Mouse (Mus musculus) left cerebral cortex, adult 18-20 months (tissue): ENCODE measurements around the gene Katnb1. TPM values are rescaled to one million over a fixed set of nuclear protein-coding genes. Genes with fewer than 3 reads are reported as not detected.

ENCODE experiments used
- DNase-seq, 2 experiments: peaks; one replicate each; pipeline ENCODE4 v3.0.0; 2021 to 2022; ENCODE audit warnings: low spot score in 2 of 2, mixed read lengths in 1 of 2
- total RNA-seq, 2 experiments: library from RNA; stranded (reverse); gene quantifications; 2 replicates each; pipeline ENCODE4 v1.2.3; 2021

Katnb1 gene
- total RNA-seq, 2 experiments from 2014 or later = 42.1 to 50.6 TPM

GRCm38 (mm10) chr8:95138341-95139050 lies 57.5 kb downstream of the Katnb1 start:
- DNase-seq = no peak

- DNase-seq = no peak
These were observed 58.0 kb downstream of the Katnb1 start for GRCm38 (mm10) chr8:95139051-95139365.

- DNase-seq = no peak
These were observed 59.6 kb downstream of the Katnb1 start for GRCm38 (mm10) chr8:95140555-95140954.

DNA sequence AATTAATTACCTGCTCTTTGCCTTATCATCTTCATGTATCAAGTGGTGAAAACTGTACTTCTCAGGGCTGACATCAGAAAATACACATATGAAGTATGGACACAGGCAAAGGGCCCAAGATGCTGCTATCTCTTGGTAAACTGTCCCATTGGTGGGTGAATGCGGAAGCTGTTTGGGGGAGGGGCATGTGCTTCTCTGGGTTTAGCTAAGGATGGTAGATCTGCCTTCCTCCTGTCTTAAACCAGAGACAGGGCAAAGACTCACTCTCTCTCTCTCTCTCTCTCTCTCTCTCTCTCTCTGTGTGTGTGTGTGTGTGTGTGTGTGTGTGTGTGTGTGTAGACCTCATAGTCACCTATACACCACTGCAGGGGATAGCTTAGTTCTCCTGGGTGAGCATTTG lies 60.0 kb downstream of the Katnb1 start:
- no peak for DNase-seq

- no peak for DNase-seq
These were observed 60.6 kb downstream of the Katnb1 start for GRCm38 (mm10) chr8:95141469-95142074.

DNA sequence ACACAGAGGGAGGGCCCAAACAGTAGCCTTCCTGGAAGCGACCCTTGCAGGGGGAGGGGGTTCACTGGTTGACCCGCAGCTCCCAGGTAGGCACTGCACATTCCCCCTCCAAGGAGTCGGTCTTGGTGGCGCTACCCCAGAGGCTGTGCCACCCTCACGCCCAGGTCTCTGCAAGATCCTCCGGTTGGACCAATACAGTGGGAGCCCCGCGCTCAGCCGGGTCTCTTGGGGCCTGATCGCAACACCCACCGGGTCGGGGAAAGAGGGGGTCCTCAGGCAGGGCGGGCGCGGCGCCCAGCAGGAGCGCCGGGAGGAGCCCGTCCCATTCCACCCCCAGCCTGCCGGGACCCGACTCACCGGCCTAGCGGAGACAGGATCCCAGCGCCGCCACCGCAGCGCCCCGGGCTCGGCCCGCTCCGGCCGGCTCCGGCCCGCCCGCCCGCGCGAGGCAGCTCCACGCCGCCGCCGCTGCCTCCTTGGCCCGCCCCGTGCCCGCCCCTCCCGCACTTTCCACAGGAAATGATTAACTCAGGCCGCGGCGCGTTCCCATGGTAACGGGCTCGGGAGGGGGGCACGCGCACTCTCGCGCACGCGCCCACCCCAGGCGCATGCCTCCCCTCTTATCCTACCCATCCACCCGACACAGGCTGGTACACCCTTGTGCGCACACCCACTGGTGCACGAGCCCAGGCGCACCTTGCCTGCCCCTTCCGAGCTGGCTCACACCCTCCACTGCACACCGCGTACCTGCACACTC lies 61.3 kb downstream of the Katnb1 start:
- peak; percentile 87 to 89 for DNase-seq

DNA sequence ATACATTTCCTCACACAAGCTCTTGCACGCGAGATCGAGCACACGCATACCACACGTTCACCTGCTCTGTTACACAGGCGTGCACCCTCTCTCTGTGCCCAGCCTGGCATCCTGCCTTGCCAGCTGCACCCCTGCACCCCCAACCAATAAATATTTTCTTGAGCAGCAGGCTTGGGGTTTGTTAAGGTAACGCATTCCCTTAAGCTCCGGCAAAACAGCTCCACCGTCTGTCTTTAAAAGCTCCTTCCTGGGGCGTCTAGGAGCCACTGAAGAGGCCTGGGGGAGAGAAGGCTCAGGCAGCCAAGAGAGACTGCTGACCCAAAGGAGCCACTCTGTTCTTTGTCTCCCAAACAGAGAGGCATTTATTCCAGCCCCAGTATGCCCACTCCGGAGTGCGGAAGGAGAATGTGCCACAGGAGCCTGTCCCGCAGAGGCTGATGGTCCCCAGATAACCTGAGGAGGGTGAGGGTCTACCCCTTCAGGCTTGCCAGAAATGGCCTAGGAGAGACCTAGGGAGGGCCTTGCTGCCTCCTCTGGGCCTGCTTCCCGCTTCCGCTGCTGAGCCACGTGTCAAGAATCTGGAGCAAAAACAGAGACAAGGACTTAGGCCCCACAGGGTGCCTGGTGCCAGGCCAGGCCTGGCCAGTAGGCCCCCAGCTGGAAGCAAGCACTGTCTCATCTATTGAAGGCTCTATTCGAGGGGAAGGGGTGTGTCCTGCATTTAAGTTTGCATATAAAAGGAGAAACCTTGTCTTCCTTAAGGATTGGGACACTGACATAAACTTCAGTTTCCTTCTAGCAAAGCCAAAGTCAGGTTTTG lies 62.2 kb downstream of the Katnb1 start:
- DNase-seq = peak in 1 of 2 experiments; percentile 31

DNA sequence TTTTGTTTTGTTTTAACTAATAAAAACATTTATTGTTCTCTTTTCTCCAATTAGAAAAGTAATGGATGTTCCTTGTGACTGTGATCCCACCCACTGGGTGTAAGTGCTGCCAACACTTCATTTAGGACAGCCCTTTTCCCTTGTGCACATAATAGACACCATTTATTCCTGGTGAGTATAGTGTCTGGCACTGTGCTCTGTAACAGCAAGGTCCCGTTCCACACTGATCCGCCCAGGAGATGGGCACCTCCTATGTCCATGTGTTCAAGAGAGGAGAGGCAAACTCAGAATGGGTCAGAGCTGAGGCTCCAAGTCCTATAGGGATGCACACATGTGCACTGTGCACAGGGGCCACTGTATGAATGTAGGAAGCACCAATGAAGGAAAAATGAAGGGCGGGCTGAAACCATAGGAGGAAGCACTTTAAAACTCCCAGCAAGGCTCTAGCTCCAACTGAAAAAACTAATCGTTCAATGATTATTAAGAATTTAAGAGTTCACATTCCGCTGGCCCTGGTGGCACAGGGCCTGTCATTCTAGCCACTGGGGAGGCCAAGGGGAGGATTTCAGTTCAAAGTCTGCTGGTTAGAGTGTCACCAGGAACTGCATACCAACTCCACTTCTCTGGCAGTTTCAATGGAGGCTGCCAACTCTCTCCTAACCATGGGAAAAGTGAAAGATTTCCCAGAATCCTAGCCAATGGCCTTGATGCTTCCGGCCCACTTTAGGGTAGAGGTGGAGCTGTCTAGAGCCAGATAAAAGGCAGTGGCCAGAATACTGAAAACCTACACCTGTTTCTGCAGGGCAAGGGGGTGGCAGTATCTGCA lies 63.0 kb downstream of the Katnb1 start:
- no peak for DNase-seq

DNA sequence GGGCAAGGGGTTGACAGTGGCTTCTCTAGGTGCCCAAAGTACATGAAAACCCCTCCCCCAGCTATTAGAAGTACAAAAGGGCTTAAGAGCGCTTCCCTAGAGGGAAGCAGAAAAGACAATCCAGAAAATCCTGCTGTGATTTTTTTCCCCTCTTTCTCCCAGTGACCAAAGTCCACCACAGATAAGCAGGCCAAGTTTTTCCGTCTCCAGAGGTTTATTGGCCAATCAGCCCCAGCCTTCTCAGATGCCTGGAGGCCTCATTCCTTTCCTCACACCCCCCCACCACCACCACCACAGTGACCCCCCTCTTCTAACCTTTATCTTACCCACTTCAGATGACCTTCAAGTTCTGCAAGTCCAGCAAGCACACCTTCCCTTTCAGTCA lies 63.6 kb downstream of the Katnb1 start:
- DNase-seq = no peak

DNA sequence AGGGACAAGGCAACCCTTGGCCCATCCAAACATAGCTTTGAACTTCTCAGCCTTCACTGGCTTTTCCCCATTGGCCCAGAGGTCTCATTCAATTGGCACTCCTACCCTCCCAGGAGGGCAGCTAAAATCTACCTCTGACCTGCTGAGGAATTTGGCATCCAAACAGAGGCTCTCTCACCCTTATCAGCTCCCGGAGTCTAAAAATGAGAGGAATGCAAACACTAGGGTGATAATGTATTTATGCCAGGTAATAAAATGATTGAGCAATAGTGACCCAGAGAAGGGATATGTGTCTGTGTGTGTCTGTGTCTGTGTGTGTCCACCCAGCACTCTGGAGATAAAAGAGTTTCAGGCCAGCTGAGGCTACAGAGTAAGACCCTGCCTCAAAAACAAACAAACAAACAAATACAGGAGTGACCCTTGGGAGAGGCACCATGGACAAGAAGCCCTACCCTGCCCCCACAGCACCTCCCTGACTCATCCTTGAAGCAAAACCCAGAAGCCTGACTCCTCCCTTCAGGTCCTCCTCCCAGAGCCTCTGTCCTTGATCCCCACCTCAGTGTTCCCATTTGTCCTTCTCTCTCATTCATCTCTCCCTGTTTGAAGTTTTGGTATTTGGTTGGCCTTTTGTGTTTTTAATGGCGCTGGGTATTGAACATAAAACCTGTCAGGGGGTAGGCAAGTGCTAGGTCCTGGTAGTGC lies 65.2 kb downstream of the Katnb1 start:
- DNase-seq = no peak

- no peak for DNase-seq
These were observed 65.9 kb downstream of the Katnb1 start for GRCm38 (mm10) chr8:95146846-95147245.

DNA sequence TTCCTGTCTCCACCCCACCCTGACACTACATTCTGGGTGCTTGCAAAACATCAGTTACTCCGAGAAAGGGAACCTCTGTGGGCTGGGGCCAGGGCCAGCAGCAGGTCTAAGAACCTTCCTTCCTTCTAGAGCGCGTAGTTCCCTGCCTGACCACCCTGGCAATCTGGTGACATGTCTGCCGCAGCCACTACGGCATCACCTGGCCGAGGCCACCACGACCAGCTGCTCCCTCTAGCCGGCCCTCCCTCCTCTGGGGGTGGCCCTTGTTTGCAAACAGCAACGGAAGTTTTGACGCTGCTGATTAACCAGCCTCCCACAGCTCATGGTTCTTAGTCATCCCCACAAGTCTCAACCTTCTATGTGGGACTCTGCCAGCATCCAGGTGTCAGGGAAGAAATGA lies 68.4 kb downstream of the Katnb1 start:
- no peak for DNase-seq

DNA sequence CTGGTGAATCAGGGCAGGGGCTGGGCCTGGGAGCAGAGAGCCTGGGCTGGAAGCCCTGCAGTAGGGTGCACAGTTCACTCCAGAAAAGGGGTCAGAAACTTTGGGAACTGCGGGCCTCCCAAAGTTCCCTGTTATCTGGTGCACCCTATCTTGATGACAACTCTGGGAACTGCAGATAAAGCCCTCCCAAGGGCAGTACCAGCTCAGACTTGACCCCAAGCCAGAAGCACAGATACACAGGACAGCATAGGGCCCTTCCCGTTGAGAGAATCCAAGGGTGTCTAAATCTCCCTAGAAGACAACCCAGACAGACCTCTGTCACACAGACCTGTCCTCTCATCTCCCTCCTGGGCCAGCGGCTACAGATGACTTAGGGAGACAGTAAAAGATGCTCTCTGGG lies 69.6 kb downstream of the Katnb1 start:
- DNase-seq = no peak

Other genes with a start within 250 kb of the Katnb1 start
- gene Coq9, start 242.9 kb upstream of the Katnb1 start, total RNA-seq = 10 to 100 TPM; 76.6 to 90.5 TPM
- gene Ciapin1, start 242.8 kb upstream of the Katnb1 start, total RNA-seq = 10 to 100 TPM; 72.3 to 75.6 TPM
- 10 to 100 TPM; 74.5 to 75.7 TPM for gene Polr2c, start 223.7 kb upstream of the Katnb1 start, total RNA-seq
- 10 to 100 TPM; 18.6 to 20.9 TPM for gene Dok4, start 204.9 kb upstream of the Katnb1 start, total RNA-seq
- 1 to 10 TPM; 1.5 to 1.9 TPM for gene Ccdc102a, start 163.1 kb upstream of the Katnb1 start, total RNA-seq
- gene Adgrg5, start 157.5 kb upstream of the Katnb1 start, total RNA-seq = not detected
- 10 to 100 TPM; 81.2 to 81.3 TPM for gene Adgrg1, start 106.4 kb upstream of the Katnb1 start, total RNA-seq
- under 1 TPM; 0.30 to 0.87 TPM for gene Adgrg3, start 63.5 kb upstream of the Katnb1 start, total RNA-seq
- gene Drc7, start 26.1 kb upstream of the Katnb1 start, total RNA-seq = under 1 TPM; 0.45 to 0.81 TPM
- 10 to 100 TPM; 55.9 to 58.7 TPM for gene Kifc3, start 121.6 kb downstream of the Katnb1 start, total RNA-seq
- gene Cngb1, start 225.4 kb downstream of the Katnb1 start, total RNA-seq = under 1 TPM; 0.16 to 0.49 TPM
- not detected for gene Tepp, start 229.4 kb downstream of the Katnb1 start, total RNA-seq